Mouse (Mus musculus) regulatory T cell (primary cell): ENCODE measurements around the gene Olfr750.

Experiments
- in situ Hi-C: fragments of 300-600 bp; cut with MboI, MseI; formaldehyde crosslinking; loops from one replicate; pipeline ENCODE4 v1.15.1; 2025; ENCODE audit warnings: high pct_unique_total_duplicates

Olfr750 gene

DNA sequence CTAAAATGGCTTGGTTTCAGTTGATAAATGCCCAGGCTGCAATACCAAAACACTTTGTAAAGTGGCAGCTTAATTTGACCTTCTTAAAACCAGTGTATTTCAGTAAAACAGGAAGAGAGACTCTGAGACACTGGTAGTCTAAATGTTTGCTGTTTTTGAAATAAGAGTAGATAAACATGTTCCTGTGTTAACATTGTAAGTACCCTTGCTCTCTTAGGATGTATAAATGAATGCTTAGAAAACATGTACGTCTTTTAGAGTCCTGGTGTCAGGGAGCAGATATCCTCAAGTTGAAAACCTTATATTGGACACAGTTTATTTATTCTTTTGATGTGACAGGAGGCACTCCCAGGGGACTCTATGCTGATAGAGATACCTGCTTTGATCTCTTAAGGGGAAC is 39.0 kb downstream of the Olfr750 start:
- in situ Hi-C loops, result no loop called here

DNA sequence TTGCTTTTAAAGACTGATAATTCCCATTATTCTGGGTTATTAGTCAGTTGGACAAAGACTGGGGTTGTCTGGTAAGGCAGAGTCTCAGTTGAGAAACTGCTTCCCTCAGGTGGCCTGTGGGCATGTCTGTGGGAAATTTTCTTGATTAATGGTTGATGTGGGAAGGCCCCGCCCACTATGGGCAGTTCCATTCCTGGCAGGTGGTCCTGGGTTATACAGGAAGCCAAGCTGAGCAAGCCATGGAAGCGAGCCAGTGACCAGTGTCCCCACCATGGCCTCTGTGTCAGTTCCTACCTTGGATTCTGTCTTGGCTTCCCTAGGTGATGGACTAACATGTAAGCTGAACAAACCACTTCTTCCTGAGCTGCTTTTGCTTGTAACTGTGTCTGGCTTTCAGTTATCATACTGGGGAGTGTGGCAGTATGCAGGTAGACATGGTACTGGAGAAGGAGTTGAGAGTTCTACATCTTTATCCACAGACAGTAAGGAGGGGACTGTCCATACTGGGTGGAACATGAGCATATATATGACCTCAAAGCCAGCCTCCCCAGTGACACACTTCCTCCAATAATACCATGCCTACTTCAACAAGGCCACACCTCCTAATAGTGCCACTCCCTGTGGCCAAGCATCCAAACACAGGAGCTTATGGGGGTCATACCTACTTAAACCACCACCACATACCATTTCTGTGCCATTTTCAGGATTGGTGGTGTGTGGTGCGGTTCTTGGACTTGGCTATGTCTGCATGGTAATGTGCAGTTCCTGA is 46.7 kb downstream of the Olfr750 start:
- in situ Hi-C loops, result loop anchor here (5.0 kb wide), 2 partner anchors 35 to 70 kb away; no protein-coding TSS in a partner anchor

- in situ Hi-C loops, result loop anchor here (5.0 kb wide), 2 partner anchors 36 to 71 kb away; no protein-coding TSS in a partner anchor
Measured at GRCm38 (mm10) chr14:51026391-51027133, 47.7 kb downstream of the Olfr750 start.

- in situ Hi-C loops, result loop anchor here (5.0 kb wide), 2 partner anchors 37 to 72 kb away; no protein-coding TSS in a partner anchor
Measured at GRCm38 (mm10) chr14:51024820-51025219, 49.4 kb downstream of the Olfr750 start.

DNA sequence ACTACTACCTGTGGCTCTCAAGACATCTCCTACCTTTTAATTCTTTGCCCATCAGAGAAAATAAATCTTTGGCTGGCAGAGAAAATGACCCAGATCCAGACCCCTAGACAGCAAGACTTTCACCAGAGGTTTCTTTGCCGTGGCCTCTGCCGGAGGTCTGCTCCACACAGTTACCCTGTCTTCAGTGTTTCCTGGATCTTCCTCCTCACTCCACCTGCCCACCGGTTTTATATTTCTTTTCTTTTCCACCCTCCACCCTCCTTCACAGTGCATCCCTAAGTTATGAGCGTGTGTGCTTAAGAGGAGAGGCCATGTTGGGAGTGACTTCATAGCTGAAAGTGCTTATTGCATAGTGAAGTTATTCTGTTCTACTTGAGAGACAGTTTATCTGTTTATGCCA is 50.8 kb downstream of the Olfr750 start:
- in situ Hi-C loops, result no loop called here

- in situ Hi-C loops, result no loop called here
Measured at GRCm38 (mm10) chr14:51017256-51017655, 57.0 kb downstream of the Olfr750 start.
